Mouse (Mus musculus) layer of hippocampus, adult 8-10 months (tissue): ENCODE data around the gene Rnf2. TPM values are rescaled to one million over a fixed set of nuclear protein-coding genes. Genes with fewer than 3 reads are reported as not detected.
"Not testable (repeated sequence)": the region's sequence is repeated elsewhere in the genome, so short reads cannot be mapped to it uniquely, and the experiment has no call there.

Experiments
- DNase-seq, 2 experiments: peaks; one replicate each; pipeline ENCODE4 v3.0.0; 2022; ENCODE audit warnings: low spot score in 2 of 2
- total RNA-seq, 4 experiments: library from RNA; stranded (reverse); gene quantifications; 2 replicates each; pipeline ENCODE4 v1.2.4; 2022

Rnf2 gene
- total RNA-seq, 4 experiments from 2014 or later = 37.2 to 44.4 (median 40.6) TPM

- no peak for DNase-seq
Observed at GRCm38 (mm10) chr1:151489806-151490205, 10.9 kb downstream of the Rnf2 start.

GRCm38 (mm10) chr1:151484754-151485153, 16.0 kb downstream of the Rnf2 start:
- no peak for DNase-seq

DNA sequence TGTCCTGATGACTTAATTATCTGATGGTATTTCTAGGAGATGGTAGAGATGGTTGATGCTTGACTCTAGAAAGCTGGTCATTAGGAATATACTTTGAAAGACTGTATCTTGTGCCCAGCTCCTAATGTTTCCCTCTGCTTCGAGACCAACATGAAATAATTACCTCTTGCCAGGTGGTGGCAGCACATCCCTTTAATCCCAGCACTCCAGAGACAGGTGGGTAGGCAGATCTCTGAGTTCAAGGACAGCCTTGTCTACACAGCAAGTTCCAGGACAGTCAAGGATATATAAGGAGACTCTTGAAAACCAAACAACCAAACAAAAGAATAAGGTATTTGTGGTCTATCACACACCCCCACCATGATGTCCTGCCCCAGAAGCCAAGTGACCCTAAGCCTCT, 17.2 kb downstream of the Rnf2 start:
- no peak for DNase-seq

- DNase-seq = no peak
Observed at GRCm38 (mm10) chr1:151482497-151482896, 18.3 kb downstream of the Rnf2 start.

GRCm38 (mm10) chr1:151472386-151472785, 28.4 kb downstream of the Rnf2 start:
- not testable (repeated sequence) for DNase-seq

DNA sequence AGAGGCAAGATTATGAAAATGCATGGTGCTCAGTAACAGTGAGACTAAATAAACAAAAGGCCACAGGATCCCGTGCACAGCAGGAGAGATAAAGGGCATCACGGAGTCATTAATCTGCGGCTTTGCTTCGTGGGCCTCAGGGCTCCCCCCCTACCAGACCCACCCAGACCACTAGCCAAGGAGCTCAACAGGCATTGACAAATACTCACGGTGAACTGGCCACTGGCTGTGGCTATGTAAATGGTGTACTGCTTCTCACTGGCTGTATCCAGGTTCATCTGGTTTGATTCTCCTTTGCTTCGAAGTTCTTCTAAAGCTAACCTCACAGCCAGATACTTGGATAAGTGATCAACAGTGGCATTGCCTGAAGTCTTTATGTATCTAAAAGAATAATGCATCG, 29.3 kb downstream of the Rnf2 start:
- DNase-seq = no peak

GRCm38 (mm10) chr1:151466571-151466970, 34.2 kb downstream of the Rnf2 start:
- DNase-seq = no peak

DNA sequence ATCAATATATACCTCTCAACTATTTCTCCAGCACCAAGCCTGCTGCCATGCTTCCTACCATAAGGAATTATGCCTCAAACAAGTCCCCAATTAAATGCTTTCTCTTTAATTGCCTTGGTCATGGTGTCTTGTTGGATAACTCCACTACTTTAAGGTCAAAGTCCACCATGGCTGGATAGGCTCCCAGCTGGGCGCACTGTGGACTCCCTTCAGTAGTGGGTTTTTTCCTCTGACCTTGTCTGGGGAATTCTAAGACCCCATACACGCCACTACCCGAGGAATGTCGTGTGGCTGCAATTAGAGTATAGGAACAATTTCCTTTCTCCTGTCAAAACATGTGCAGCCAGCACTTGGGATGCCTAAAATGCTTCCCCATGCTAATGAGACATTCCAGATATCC, 35.8 kb downstream of the Rnf2 start:
- DNase-seq = no peak

DNA sequence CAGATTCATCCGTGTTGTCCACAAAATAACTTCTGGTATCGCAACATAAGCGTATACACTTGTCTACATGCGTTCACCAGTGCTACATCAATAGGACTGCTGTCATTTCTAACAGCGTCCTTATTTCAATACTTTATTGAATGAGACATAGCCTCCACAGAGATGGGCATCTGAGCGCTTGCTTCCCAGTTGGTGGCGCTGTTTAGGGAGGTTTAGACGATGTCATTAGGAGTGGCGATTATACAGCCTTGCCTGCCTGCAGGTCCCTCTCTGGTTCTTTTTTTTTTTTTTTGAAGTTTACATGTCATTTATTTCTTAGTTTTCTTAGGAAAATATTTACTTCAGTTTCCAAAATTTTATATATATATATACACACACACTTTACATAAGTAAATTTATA, 39.5 kb downstream of the Rnf2 start:
- DNase-seq = no peak

GRCm38 (mm10) chr1:151457087-151457486, 43.7 kb downstream of the Rnf2 start:
- DNase-seq = no peak

DNA sequence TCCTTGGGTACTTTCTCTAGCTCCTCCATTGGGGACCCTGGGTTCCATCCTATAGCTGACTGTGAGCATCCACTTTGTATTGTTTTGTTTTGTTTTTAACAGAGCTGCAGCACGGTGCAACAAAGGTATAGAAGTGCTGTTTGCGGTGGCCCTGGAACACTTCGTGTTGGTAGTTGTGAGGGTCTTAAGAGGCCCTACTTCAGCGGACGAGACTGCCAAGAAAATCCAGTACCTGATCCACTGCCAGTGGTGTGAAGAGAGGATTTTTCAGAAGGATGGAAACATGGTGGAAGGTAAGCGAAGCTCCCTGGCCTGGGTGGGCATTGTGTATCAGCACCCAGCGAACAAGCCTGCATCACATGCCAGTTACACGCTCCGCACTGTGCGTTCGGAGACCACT, 48.8 kb downstream of the Rnf2 start:
- DNase-seq = no peak

DNA sequence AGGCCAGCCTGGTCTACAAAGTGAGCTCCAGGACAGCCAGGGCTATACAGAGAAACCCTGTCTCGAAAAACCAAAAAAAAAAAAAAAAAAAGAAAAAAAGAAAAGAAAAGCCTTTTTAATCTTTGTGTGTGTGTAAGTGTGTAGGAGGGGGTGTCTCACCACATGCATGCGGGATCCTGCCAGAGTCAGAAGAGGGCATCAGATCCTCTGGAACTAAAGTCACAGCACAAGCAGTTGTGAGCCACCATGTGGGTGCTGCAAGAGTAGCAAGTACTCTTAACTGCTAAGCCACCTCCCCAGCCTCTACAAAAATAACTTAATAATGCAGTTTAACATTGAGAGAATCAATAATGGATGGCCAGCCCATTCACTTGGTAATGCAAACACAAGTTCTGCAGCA, 49.9 kb downstream of the Rnf2 start:
- DNase-seq = no peak

DNA sequence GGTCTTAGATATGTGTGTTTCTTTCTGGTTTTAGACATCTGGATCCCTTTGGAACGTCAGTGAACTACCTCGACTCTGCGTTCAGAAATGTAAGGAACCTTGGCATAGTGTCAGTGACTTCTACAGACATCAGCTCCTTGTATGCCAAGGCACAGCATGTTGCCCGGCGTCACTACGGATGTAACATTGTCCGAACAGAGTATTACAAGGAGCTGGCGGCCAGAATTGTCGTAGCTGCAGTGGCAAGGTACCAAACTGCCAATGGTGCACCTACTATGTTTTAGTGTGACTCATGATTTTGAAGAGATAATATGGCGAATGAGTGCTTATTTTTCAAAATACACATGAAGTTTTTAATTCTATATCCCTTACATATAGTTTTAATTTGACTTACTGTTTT, 50.9 kb downstream of the Rnf2 start:
- no peak for DNase-seq

DNA sequence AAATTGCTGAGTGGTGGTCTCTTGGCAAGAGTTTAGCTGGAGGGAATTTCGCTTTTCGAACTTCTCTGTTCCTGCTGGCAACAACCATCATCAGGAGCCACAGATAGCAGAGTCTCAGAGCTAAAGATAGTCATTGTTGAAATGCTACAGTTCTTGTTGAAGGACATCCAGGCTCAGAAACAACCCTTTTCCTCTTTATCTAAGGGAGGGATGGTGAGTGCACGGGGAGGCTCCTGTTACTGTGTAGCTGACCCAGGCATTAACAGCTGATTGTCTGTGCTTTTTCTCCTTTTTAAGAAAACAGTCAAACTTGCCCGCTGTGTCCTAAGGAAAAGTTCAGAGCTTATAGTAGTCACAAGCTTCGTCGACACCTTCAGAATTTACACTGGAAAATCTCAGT, 65.3 kb downstream of the Rnf2 start:
- DNase-seq = no peak

- DNase-seq = no peak
Observed at GRCm38 (mm10) chr1:151429316-151429715, 71.4 kb downstream of the Rnf2 start.

GRCm38 (mm10) chr1:151428263-151429221, 72.2 kb downstream of the Rnf2 start, which contains the start of the genes Swt1 and Trmt1l:
Swt1 (minus strand) TSS chr1:151428455.
Trmt1l (plus strand) TSS chr1:151428542.
- DNase-seq = peak; percentile 99

GRCm38 (mm10) chr1:151427888-151428262, 72.9 kb downstream of the Rnf2 start:
- DNase-seq = no peak

DNA sequence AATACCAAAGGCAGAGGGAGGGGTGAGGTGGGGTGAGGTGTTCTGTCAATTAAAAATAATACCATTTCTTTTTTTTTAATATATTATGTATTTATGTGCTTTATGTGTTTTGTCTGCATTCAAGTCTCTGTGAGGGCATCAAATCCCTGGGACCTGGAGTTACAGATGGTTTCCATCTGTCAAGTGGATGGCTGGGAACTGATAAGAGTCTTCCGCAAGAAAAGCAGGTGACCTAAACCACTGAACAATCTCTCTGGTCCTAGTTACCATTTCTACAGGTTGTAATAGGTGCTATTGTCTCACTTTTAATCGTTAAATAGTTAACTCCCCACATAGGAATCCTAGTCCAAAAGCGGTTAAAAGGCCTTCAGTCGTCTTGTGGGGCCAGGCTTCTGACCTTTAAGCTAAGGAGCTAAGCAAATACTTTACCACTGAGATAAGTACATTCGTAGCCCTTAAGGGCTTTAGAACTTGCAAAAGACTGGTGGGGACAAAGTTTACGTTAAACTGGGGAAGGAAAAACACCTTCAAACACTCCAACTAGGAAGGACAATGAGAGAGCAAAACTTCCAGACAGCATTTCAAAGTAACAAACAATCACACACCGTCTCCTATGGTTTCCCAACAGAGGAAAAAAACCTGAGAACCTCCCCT, 73.7 kb downstream of the Rnf2 start:
- no peak for DNase-seq

- DNase-seq = no peak
Observed at GRCm38 (mm10) chr1:151422178-151422577, 78.6 kb downstream of the Rnf2 start.

DNA sequence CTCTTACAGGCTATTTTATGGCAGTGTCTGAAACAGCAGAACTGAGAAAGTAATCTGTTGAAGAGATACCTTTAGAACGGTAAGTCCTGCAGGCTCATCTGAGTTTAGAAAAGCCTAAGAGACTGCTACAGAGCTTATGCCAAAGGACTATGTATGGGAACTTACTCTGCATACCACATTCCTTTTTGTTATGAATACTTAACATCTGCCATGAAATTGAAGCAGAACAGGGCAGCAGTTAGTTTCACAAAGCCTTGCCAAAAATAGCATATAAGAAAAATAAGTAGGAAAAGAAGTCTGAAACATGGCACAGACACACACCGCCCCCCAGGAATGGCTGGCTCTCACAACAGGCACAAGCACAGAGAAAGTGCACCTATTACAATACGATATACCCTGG, 90.9 kb downstream of the Rnf2 start:
- DNase-seq = no peak
